Mouse (Mus musculus): ENCODE results near the gene Smpd4. TPM values are rescaled to one million over a fixed set of nuclear protein-coding genes. Genes with fewer than 3 reads are reported as not detected.

Smpd4 gene
- 6.6 and 7.0 TPM in 2 replicates for polyA plus RNA-seq (2015; fragmentation: Nextera tagmentation; extraction: Ambion mirVana)

DNA sequence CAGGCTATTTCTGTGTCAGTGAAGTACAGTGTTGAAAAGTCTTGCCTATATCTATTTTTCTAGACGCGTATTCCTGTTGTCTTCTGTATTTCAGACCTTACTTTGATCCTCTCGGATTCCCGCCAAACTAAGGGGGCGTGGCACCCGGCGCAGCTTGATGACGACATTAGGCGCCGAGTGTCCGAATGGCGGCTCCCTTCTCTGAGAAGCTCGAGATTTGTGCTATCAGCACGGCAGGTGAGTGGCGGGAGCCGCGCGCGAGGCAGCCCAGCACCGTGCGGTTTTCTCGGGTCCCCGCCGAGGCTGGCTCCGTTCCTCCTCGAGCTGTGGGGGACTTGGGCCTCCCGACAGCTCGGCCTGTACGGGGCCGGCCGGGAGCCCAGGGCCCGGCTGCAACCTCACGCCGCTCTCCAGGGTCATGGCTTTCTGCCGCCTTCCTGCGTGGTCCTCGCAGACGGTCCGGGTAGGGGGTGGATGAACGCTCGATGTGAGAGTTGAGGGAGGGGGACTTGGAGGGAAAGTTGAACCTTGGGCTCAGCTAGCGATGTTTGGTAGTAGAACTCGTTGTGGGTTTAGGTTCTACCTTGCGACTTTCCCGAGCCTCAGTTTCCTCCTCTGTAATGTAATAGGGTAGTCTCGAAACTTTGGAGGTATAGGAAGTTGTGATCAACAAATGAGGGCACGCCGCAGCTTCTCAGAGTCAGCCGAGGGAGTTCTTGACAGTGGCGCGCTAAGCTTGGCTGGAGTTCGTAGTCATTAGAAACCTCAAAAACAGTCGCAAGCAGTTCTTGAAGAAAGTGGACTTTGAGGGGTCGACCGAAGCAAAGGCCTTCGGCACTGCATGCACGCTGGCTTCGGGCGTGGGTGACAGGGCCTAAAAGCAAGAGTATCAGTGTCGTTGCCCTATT lies at the start of gene Smpd4:
Smpd4 (plus strand) TSS at position 157 of the 908 bp plus-strand sequence.

DNA sequence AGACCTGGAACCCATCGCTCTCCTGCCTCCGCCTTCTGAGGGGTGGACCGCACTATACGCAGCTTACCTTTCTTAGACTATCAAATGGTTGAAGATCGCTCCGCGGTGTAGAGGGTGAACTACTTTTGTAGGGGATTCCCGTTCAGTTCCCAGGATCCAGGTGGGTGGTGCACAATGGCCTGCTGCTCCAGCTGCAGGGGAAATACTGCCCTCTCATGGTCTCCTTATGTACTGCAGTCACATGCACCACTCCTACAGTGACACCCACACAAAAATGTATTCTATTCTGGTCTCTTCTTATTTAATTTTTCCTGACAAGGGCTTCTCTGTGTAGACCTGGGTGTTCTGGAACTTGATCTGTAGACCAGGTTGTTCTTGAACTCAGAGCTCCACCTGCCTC lies 36.1 kb upstream of the Smpd4 start, which contains the start of gene Slc7a4:
Slc7a4 (minus strand) TSS at position 151 of the 400 bp plus-strand sequence.

DNA sequence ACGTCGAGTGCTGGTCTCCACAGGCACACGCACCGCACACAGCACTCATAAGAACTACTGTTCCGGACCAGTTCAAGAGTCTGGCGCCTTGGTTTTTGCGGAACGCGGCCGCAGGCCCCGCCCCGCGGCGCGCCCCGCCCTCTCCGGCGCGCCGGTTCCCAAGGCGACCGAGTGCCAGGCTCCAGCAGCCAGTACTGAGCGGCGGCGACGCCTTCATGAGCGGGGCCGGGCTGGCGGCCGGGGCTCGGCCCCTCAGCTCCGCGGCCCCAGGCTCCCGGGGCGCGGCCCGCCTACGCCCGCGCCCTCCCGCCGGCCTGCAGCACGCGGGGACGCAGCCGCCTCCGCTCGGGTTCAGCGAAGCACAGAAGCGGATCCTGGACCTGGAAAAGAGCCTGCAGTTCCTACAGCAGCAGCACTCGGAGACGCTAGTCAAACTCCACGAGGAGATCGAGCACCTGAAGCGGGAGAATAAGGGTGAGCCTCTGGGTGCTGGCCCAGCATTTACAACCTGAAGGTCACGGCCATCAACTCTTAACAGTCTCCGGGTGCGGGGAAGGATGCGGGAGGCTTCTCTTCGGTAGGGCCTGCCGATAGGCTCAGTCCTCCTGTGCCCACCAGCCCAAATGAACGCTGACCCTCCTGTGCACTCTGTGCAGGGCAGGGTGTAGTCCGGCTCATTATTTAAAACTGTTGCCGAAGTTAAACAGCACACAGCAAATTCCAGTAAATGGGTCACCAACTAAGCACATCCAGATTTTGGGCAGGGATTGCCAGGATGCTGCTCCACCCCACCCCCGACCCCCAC lies 27.4 kb downstream of the Smpd4 start, which contains the start of gene Ccdc74a:
Ccdc74a (plus strand) TSS at position 161 of the 805 bp plus-strand sequence.

Other genes with a start within 250 kb of the Smpd4 start
- 6.6 and 8.0 TPM in 2 replicates for gene Snap29, start 213.4 kb upstream of the Smpd4 start, polyA plus RNA-seq (2015; fragmentation: Nextera tagmentation; extraction: Ambion mirVana)
- gene Pi4ka, start 213.0 kb upstream of the Smpd4 start, polyA plus RNA-seq (2015; fragmentation: Nextera tagmentation; extraction: Ambion mirVana), result 7.5 and 9.4 TPM in 2 replicates
- gene Crkl, start 167.4 kb upstream of the Smpd4 start, polyA plus RNA-seq (2015; fragmentation: Nextera tagmentation; extraction: Ambion mirVana), result 36.6 and 38.3 TPM in 2 replicates
- gene Aifm3, start 129.7 kb upstream of the Smpd4 start, polyA plus RNA-seq (2015; fragmentation: Nextera tagmentation; extraction: Ambion mirVana), result 0.96 and 1.1 TPM in 2 replicates
- gene Lztr1, start 110.7 kb upstream of the Smpd4 start, polyA plus RNA-seq (2015; fragmentation: Nextera tagmentation; extraction: Ambion mirVana), result 25.8 and 31.1 TPM in 2 replicates
- 30.1 and 31.9 TPM in 2 replicates for gene Thap7, start 88.2 kb upstream of the Smpd4 start, polyA plus RNA-seq (2015; fragmentation: Nextera tagmentation; extraction: Ambion mirVana)
- gene Lrrc74b, start 58.1 kb upstream of the Smpd4 start, polyA plus RNA-seq (2015; fragmentation: Nextera tagmentation; extraction: Ambion mirVana), result 2.1 and 2.7 TPM in 2 replicates
- 5.7 and 6.2 TPM in 2 replicates for gene P2rx6, start 57.5 kb upstream of the Smpd4 start, polyA plus RNA-seq (2015; fragmentation: Nextera tagmentation; extraction: Ambion mirVana)
- gene Slc7a4, start 36.1 kb upstream of the Smpd4 start, polyA plus RNA-seq (2015; fragmentation: Nextera tagmentation; extraction: Ambion mirVana), result 3.6 and 3.7 TPM in 2 replicates
- gene Ccdc74a, start 27.1 kb downstream of the Smpd4 start, polyA plus RNA-seq (2015; fragmentation: Nextera tagmentation; extraction: Ambion mirVana), result 2.9 TPM in 2 replicates
- 20.2 and 21.1 TPM in 2 replicates for gene Med15, start 113.5 kb downstream of the Smpd4 start, polyA plus RNA-seq (2015; fragmentation: Nextera tagmentation; extraction: Ambion mirVana)
- 40.6 and 43.2 TPM in 2 replicates for gene Klhl22, start 140.3 kb downstream of the Smpd4 start, polyA plus RNA-seq (2015; fragmentation: Nextera tagmentation; extraction: Ambion mirVana)
- 8.1 and 13.0 TPM in 2 replicates for gene Scarf2, start 177.9 kb downstream of the Smpd4 start, polyA plus RNA-seq (2015; fragmentation: Nextera tagmentation; extraction: Ambion mirVana)
- gene B830017H08Rik, start 213.8 kb downstream of the Smpd4 start, polyA plus RNA-seq (2015; fragmentation: Nextera tagmentation; extraction: Ambion mirVana), result not detected in 2 replicates
- gene Car15, start 219.0 kb downstream of the Smpd4 start, polyA plus RNA-seq (2015; fragmentation: Nextera tagmentation; extraction: Ambion mirVana), result 0.38 and 0.86 TPM in 2 replicates